Mouse (Mus musculus) brain, embryonic 14.5 days (tissue): Measurements from ENCODE around the gene Coro6. TPM values are rescaled to one million over a fixed set of nuclear protein-coding genes. Genes with fewer than 3 reads are reported as not detected.
A peak's percentile ranks its signal among the peaks of the same experiment; 100 is the strongest.

Experiments
- DNase-seq: peaks from one replicate; pipeline ENCODE4 v3.0.0-alpha.2; 2011; ENCODE audit warnings: low read depth
- CTCF ChIP-seq: fragments of 200-500 bp; IDR thresholded peaks from 2 replicates; pipeline ENCODE4 v1.5.1; 2012; ENCODE audit warnings: inconsistent platforms, mild to moderate bottlenecking, moderate library complexity, borderline replicate concordance; ENCODE audit not compliant: insufficient read depth, insufficient read length; ENCODE audit errors: extremely low read depth
- POLR2A ChIP-seq: fragments of 200-500 bp; IDR thresholded peaks from 2 replicates; pipeline ENCODE4 v1.6.1; 2012; ENCODE audit warnings: mild to moderate bottlenecking, inconsistent platforms, borderline replicate concordance; ENCODE audit not compliant: poor library complexity, insufficient read depth, insufficient read length, severe bottlenecking; ENCODE audit errors: extremely low read depth
- polyA plus RNA-seq: library from polyadenylated mRNA; depleted of rRNA; stranded (reverse); fragments of >200 nt; gene quantifications from 2 replicates; pipeline ENCODE4 v1.2.3, GENCODE M21; 2012; rRNA removed

Coro6 gene
- polyA plus RNA-seq, result 1.1 and 1.9 TPM in 2 replicates

DNA sequence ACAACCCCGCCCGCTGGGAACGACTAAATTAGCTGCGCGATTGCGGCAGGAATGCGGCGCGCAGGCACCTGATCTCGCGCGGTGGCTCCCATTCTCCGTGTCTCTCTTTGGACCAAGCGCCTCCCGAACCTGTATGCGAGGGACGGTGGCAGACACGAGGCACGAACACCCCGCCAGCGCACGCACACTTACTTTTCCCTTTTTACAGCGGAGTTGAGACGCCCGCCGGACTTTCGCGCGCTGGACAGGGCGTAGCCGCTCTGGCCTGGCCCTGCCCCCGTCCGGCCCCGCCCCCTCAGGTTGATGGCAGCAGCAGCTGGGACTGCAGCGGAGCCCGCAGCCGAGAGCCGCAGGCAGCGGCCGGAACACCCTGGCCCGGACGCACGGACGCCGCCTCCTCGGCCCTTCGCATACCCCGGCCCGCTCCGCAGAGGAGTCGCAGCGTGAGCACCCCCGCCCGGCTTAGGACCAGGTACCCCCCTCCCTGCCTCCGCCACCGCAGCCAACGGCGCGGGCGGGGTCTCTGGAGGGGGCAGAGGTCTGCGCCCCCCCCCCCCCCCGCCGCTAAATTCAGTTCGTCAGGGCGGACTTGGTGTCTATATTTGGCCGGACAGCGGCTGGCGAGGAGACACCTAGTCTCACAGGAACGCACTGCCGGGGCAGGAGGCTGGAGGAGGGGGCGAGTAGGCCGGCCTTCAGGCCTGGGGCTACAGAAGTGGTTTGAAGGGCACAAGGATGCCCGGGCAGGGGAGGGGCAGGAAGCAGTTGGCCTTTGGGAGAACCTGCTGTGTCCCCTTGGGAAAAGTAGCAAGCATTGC, at the start of gene Coro6:
Gene Coro6, plus strand, starts transcription at position 129 of the 818 bp plus-strand sequence.
- TF ChIP-seq POLR2A (no peak), CTCF (no peak)
- DNase-seq, result peak; percentile 45

DNA sequence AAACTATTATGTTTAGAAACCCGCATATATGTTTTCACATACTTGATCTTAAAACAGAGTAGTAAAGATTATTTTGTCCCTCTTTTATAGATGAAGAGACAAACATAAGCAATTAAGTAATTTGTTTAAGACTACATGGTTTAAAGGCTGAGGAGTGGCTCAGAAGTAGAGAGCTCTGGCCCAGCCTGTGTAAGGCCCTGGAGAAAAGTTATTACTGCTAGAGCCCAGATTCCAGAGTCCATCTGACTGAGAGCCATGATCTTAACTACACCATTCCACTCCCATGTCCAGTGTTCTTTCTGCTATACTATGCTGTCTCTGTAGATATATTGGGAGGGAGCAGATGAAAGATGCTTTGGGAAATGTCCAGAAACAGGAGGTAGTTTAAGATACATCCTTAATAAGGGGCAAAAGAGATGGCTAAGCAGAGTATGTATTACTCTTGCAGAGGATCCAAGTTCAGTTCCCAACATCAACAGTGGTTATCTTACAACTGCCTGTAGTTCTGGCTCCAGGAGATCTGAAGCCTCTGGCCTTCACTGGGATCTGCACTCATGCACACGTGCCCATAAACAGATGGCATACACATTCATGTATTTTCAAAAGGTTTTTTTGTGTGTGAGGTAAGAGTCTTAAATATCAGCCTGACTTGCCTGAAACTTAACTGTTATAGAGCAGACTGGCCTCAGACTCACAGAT, 47.9 kb upstream of the Coro6 start:
- no peak for TF ChIP-seq CTCF
- TF ChIP-seq POLR2A, result no peak
- no peak for DNase-seq

DNA sequence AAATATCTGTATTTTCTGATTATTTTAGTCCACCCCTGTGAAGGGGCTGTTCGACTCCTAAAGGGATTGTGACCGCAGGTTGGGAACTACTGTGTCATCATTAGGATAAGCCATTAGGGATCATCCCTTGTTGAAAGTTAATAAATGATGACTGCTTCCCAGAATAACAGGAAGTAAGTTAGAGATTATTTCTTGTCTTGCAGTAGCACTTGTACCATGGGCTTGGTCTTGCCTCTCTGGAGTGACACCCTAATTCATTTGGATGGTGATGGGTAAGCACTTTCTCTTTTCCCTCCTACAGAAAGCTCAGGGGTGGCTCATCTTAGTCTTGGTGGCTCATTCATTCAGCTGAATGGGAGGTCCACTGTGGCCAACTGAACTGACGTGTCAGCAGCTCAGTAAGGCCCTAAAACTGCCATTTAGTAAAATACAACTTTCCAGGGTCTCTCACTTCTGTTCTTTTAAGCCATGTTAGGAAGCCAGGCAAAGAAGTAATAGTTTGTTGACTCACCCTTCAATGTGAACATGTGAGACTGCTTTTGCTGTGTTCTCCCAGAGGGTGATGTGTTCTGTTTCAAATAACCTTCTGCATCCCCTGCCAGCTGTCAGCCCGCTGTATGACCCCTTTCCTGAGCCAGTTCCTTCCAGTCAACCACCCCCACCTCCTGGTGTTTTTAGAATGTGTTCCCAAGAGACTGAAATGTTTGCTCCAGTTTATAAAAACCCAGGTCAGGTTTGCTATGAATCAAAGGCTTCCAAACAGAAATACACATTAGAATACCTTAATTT, 45.8 kb upstream of the Coro6 start:
- DNase-seq, result no peak
- no peak for TF ChIP-seq CTCF
- no peak for TF ChIP-seq POLR2A

DNA sequence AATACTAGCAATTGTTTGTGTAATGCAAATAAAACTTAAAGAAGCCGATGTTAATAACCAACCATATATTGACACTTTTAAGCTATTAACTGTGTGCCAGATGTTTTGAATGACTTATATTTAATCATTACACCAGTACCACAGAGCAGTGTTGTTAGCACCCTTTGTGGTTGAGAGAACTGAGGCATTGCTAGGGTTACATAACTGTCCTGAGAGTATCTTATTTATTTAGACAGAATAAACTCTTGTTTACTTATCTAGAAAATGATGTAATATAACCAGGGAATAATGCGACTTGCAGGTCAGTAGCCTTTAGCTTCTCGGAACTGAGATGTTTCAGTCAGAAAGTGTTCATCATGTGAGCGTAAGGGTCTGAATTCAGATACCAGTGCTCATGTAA, 44.2 kb upstream of the Coro6 start:
- DNase-seq, result no peak
- TF ChIP-seq POLR2A, result no peak
- TF ChIP-seq CTCF, result no peak

DNA sequence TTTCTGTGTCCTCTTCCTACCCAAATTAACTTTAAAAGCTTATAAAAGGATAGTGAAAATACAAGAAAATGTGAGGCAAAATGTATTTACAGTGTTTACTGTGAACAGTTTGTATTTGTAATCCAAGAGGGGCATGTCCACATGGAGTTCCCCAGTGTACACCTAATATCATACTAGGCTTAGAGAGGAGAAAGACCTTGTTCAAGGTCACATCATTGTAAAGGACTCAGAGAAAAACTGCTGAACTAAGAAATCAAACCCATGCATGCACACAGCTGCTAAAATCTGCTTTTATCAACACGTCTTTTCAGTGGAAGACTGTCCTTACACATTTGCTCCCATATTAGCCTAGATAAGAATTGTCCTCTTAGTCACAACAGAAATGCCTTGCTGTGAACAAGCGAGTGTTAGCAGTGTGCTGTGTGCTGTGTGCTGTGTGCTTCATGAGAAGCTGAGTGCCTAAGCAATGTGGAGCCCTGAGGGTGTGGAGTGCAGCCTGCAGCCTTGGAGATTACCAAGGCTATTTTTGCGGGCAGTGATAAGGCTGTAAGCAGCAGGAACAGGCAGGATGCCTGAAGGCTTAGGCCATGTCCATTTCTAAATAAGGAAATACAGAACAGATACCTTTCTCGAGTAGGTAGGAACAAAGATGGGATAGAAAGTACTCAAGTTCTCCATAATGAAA, 38.9 kb upstream of the Coro6 start:
- no peak for DNase-seq
- TF ChIP-seq POLR2A (no peak), CTCF (no peak)

DNA sequence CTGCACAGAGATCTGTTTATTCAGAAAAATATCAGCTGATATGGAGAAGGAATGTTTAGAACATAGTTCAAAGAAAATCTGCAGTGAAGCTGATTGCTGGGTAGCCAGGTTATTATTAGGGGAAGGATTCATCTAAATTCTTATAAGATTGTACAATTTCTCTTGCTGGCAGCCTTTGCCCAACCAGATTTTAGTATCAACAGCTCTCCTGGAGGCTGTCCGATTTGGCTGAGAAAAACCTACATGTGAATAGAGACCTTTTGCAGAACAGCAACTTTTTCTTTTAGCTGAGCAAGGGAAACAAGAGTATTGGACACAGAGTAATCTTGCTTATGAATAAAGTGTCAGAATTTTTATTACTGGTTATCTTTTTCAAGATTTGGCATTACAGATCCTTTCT, 33.8 kb upstream of the Coro6 start:
- DNase-seq, result no peak
- no peak for TF ChIP-seq POLR2A
- no peak for TF ChIP-seq CTCF

DNA sequence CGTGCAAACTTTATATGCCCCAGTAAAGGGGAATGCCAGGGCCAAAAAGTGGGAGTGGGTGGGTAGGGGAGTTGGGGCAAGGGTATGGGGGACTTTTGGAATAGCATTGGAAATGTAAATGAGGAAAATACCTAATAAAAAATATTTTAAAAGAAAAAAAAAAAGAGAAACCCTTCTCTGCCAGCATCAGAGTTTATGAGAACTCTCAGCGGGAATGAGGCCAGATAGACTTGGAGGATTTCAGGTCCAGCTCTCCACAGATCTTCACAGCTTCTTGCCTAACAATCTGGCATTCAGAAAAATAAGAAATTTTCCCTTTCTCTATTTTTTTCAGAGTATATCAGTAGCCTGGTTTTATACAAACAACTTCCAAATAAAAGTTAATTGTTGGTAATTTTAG, 25.2 kb upstream of the Coro6 start:
- no peak for DNase-seq
- TF ChIP-seq CTCF (no peak), POLR2A (no peak)

DNA sequence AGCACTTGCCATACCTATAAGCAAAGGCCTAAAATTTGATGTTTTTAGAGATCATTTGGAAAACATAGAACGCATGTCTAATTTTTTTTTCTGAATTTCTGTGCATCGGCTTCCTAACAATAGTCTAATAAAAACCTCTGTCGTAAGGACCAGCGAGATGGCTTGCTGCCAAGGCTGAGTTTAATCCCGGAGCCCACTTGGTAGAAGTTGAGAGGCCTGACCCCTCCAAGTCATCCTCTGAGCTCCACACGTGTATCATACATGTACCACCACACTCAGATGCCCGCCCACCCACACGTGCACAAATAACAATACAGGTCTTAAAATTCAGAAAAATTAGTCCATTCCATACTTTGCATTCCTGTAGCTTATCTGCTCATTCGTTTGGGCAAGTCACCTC, 22.1 kb upstream of the Coro6 start:
- TF ChIP-seq CTCF, result no peak
- TF ChIP-seq POLR2A, result no peak
- no peak for DNase-seq

DNA sequence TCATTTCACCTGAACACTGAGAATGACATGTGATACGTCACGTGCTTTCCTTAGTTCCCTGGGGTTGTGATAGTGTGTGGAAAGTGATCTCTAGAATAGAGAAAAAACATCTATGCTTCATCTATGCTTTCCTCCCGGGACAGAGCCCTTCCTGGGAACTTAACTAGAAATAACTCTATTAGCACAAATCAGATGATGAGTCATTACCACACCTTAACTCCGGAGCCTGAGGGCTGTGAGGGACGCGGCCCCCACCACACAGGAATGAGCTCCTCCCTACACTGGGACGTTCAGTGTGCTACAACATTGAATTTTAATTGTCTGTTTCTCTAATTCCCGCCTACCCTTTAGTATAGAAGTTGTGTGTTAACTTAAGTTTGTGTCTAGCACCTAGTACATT, 21.2 kb upstream of the Coro6 start:
- TF ChIP-seq POLR2A (no peak), CTCF (no peak)
- no peak for DNase-seq

DNA sequence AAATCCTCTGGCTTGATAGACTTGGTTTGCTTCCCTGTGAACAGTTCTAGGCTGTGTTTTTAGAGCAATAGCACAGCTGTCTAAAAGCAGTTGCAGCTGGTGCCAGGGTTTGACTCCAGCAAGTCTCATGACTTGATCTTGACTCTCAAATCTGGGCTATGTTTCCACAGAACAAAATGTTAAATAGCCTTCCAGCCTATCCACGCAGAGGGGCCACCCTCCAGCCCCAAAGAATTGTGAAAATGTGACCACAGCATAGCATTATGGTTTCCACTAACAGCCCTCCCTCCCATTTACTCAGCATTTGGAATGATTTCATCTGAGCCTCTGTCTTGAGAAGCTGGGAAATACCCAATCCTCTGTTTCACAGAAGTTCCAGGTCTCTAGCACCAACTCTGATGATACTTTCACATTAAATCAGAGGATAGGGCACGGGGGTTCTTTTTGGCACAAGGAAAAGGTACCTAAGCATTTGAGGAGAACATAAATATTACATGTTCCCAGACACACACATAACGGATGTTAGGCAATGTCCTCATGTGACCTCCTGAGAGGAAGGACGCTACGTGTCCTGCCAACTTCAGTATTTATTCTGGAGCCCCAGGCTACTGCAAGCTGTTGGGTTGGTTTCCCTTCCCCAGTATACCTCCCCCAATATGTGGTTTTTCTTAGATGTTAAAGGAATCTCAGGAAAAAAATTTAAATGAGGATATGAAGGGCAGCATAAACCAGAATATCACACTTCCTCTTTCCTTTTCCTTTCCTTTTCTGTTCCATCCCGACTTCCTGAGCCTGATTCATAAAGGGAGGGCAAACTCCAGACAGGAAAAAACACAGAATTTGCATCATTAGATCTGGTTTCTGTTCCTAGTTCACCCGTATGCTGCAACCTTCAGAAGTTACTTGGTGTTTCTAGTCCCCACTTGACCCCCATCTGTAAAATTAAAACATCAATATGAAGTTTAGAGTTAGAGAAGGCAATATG, 19.7 kb upstream of the Coro6 start:
- no peak for TF ChIP-seq CTCF
- TF ChIP-seq POLR2A, result no peak
- no peak for DNase-seq

DNA sequence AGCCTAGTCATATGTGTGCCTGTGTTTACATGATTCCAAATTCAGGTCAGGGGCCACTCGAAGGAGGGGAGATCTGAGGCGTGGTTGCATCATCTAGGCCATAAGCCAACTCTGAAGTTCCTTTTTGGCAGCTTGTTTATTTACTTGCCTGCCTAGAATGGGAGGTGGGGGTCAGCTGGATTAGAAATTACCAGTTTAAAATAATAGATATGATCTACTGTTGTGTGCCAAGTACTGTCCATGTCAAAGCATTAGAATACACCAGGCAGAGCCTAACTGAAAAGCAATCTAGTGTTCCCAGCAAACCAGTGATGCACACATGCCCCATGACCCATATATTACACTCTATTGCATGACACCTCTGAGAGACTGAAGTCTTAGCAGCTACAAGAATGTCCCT, 17.3 kb upstream of the Coro6 start:
- no peak for DNase-seq
- TF ChIP-seq CTCF (no peak), POLR2A (no peak)
